Mouse (Mus musculus): ENCODE data around the gene Rgs5.

The Rgs5 gene

DNA sequence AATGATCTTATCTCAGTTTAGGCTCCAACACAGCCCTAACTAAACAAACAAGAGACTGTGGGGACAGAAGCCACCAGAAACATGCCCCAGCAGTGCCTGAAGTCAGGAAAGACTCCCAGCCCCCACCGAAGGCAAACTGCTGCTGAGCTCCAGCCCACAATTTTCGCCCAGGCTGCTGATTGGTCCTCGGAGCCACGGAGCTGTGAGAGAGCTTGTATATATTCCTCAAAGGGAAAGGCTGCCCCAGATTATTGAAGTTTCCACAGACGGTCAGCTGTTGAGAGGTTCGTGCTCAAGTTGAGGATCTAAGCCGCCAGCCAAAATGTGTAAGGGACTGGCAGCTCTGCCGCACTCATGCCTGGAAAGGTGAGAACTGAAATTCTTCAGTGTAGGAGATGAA lies at the start of gene Rgs5:
Gene Rgs5, plus strand, starts transcription at position 246 of the 400 bp plus-strand sequence.
- DNase-seq (ENCODE audit: low read depth, low spot score) = no peak

DNA sequence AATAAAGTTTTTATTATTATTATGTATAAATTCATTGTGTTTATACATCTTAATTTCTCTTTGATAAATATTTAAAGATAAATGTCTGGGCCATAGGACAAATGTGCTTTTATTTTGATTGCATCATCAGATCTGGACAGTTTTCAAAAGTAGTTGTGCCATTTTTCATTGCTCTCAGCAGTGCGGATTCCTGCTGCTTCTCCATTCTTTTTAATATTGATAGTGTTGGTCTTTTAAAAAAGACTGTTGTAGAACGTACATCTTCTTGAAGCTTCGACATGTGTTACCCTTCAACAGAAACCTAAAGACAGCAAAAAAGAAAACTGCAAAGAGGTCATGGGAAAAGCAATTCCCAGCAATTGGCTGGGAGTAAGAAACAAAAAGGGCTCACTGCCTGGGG lies 49.1 kb upstream of the Rgs5 start:
- no peak for DNase-seq (ENCODE audit: low read depth, low spot score)

DNA sequence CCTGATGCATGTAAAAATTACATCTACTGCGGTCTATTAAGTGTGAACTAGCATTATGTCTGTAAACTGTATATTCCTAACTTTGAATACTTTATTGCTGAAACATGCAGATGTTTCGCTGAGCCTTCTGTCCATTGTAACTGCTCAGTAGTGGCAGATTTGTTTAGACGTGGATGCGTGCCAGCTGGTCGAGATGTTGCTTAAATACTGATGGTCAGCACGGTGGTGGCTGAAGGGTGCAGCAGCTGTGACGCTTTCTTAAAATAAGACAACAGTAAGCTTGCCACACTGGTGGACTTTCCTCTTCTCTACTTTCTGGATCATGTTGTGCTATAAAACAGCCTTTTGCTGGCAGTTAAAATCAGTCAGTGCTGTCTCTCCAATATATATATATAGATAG lies 25.6 kb upstream of the Rgs5 start:
- DNase-seq (ENCODE audit: low read depth, low spot score) = no peak

DNA sequence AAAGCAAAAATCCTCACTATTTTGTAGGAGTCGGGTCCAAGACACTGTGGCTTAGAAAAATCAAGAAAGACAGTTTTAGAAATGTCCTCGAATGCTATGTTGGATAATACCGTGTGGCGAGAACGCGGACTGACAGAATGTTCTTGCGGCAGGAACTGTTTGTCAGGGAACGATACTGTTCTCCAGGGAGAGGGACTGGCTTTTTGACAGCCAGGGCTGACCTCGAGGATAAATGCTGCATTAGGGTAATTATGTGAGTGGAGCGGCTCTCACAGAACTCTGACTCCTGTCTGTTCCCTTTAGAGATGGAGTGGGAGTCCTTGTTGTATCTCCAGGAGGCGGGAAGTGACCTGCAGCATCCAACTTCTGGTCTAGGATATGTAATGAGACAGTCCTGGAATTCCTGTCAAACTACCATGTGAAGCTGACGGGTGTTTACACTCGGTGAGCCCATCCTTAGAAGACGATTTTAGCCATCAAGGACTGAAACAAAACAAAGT lies 18.0 kb upstream of the Rgs5 start:
- DNase-seq (ENCODE audit: low read depth, low spot score) = no peak

DNA sequence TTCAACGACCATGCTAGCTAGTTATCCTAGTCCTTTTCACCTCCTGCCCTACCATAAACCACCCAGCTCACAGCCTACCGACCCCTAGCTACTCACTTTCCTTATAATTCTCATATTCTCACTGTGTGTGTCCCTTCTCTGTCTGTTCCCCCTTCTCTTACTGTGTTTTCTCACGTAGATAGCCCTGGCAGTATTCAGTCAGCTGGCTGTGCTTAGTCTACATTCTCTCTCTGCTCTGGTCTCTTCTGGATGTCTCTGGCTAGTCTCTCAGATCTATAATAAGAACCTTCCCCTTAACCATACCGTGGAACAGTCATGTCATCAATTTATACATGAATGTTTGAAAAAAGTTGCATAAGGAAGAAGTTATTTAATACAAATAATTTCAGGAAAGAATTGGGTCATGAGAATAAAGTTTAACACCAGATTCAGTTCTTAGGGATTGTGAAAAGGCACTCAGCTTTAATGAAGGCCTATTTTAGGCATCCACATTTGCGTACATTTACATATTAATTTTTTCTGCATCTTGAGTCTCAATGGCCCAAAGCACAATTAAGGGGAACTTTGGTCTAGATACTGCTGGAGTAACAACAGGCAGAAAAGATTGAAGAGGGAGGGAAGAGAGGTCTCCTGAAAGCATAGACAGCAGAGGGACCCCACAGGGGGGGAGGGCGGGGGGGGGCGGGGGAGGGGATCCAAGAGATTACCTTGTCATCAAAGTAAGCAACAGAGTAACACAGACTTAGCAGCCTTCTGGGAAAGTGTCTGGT lies 10.2 kb upstream of the Rgs5 start:
- no peak for DNase-seq (ENCODE audit: low read depth, low spot score)

GRCm38 (mm10) chr1:169659479-169659878 lies 4.2 kb downstream of the Rgs5 start:
- DNase-seq (ENCODE audit: low read depth, low spot score) = no peak

DNA sequence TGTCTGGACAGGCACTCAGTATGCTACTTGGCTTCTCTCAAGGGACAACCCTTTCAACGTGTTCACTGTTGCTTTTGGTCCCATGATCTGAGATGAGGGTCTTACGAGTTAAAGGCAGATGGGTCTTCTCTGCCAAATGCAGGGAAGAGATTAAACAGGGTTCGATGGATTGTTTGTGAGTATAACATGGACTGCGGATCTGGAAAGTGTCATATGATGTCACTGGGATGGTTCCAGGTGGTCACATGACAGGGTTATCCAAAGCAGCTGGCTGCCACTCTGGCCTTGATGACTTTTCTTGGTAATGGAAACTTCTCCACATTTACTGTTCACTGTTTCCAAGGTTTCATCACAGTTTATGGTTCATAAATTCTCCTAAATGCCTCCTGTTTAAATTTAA lies 12.0 kb downstream of the Rgs5 start:
- no peak for DNase-seq (ENCODE audit: low read depth, low spot score)

DNA sequence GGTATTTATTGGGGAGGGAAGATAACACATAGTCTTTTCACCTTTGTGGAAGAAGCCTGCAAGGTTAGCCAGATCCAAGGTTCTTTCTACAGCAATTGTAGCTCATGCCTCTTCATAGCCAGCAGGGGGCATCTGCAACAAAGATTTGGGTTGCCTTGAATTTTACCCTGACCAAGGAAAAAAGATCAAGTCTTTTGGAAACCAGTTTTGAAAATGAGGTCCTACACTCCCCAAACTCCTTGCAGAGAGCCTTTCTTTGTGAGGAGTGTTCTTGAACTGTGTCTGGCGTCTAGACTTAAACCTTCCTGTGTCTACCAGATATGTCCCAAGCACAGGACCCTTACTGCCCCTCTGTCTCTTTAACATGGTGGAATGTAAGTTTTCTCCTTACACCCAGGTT lies 15.4 kb downstream of the Rgs5 start:
- no peak for DNase-seq (ENCODE audit: low read depth, low spot score)

DNA sequence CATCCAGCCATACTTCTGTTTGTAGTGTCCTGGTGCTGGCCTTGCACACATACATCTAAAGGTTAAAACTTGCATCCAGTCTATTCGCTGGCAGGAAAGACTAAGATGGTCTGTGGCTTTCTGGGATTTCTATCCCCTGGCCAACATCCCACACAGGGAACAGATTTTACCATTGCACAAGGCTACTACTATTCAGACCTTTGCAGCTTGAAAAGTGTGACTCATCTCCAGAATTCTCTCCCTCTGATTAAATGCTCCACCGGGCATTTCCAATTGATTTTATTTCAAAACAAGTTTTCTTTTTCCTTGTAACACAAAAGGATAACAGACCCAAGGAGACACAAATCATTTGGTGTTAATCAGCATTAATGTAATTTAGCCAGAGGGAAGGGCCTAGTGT lies 16.5 kb downstream of the Rgs5 start:
- no peak for DNase-seq (ENCODE audit: low read depth, low spot score)

GRCm38 (mm10) chr1:169672272-169672671 lies 17.0 kb downstream of the Rgs5 start:
- no peak for DNase-seq (ENCODE audit: low read depth, low spot score)

- no peak for DNase-seq (ENCODE audit: low read depth, low spot score)
Observed at GRCm38 (mm10) chr1:169674116-169674515, 18.8 kb downstream of the Rgs5 start.

DNA sequence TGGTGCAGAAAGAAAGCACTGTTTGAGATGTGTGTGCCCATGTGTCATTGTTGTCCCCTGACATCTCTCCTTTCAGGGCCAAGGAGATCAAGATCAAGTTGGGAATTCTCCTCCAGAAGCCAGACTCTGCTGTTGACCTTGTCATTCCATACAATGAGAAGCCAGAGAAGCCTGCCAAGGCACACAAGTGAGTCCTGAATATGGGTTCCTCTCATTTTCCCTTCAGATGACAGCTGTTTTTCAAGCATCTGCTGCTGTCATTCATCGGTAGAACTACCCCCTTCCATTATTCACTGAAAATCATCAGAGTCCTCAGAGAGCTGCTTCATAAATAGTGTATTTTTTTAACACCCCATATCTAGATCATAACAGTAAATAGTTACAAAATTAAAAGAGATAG lies 21.4 kb downstream of the Rgs5 start:
- no peak for DNase-seq (ENCODE audit: low read depth, low spot score)

GRCm38 (mm10) chr1:169680455-169681208 lies 25.3 kb downstream of the Rgs5 start:
- no peak for DNase-seq (ENCODE audit: low read depth, low spot score)

GRCm38 (mm10) chr1:169682775-169683497 lies 27.6 kb downstream of the Rgs5 start:
- DNase-seq (ENCODE audit: low read depth, low spot score) = no peak

DNA sequence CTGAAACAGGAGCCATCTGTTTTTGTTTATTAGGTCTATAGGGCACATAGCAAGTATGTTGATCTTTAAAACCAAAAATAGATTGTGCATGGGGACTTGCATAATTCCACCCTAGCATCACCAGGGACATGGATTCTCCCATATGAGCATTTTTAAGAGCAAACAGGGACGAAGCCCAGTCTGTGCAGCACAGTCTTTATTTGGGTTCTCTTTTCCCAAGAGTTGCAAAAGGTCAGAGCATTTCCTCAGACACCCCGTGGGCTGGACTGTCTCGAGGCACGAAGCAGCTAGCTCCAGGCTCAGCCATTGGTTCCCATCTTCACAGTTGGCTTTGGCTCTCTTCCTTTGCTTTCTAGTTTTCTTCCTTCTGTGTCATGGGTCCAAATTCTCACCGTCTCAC lies 30.0 kb downstream of the Rgs5 start:
- DNase-seq (ENCODE audit: low read depth, low spot score) = no peak

DNA sequence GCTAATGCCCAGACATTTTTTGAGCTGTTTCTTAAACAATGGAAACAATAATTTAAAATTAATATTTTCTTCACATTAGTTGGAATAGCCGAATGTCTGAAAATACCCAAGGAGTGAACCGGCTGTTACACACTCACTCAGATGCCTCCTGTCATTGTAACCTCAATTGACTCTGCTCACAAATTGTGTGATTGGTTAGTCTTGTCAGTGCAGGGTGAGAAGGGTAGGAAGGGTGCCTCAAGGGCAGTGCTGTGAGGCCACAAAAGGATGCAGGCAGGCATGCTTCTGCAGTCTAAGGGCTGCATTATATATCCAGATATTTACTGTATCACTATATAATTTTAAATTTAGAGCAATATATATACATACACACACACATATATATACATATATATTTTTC lies 37.7 kb downstream of the Rgs5 start:
- no peak for DNase-seq (ENCODE audit: low read depth, low spot score)

GRCm38 (mm10) chr1:169693537-169693936 lies 38.2 kb downstream of the Rgs5 start:
- no peak for DNase-seq (ENCODE audit: low read depth, low spot score)

DNA sequence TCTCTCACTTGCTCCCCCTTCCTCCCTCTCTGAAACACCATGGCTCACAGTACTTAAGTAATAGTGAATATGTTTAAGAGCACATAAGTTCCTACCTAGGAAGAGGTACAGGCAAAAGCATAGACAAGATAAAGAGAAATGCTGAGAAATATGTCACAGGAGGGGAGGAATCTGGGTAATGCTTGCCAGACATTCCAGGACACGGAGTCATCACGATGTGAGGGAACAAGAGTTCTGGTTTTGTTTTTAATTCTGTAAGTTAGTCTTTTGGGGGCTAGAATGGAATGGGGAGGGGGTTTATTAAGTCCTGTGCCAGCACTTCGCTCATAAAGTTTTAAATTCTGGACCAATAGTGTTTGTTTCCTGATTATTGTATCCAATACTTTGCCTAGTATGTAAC lies 40.1 kb downstream of the Rgs5 start:
- no peak for DNase-seq (ENCODE audit: low read depth, low spot score)

DNA sequence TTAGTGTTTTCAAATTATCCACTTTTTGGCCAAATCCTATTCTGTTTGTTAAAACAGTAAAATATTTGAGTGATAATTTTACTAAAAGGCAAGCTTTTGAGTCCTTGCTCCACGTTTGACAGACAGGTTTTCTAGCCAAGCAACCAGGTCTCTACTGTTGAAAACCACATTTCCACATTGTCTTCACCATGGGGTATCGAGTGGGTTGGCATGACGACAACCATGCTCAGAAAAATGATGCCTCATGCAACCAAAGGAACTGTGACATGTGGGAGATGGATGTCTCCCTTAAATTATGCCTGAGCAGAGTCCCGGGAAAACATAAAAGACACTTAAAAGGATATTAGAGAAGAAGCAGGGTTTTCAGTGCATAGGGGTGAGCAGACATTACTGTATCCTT lies 41.9 kb downstream of the Rgs5 start:
- DNase-seq (ENCODE audit: low read depth, low spot score) = no peak

- no peak for DNase-seq (ENCODE audit: low read depth, low spot score)
Observed at GRCm38 (mm10) chr1:169699184-169699583, 43.9 kb downstream of the Rgs5 start.

GRCm38 (mm10) chr1:169704395-169705087 lies 49.2 kb downstream of the Rgs5 start:
- DNase-seq (ENCODE audit: low read depth, low spot score) = no peak

DNA sequence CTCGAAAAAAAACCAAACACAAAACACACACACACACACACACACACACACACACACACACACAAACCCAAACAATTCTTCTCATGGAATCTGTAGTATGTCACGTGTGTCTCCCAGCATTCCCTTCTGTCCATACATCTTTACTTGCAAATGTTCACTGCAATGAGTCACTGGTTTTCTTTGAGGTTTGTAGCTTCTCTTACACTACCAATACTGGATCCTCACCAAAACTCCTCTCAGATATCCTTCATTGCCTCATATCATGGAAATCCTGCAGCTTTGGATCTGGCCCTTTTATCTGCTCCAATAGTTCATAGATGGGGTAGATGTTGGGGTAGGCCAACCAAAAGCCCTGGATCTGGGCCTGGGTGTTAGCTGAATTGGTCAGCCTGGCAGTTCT lies 66.5 kb downstream of the Rgs5 start:
- DNase-seq (ENCODE audit: low read depth, low spot score) = no peak

All from A20 (cell line).